Mouse (Mus musculus): ENCODE data around the gene Anxa2. TPM values are rescaled to one million over a fixed set of nuclear protein-coding genes. Genes with fewer than 3 reads are reported as not detected.

Anxa2 gene
- polyA plus RNA-seq, 2 experiments from 2014 or later = 95.7 to 127 TPM

- no peak for ATAC-seq
Measured at GRCm38 (mm10) chr9:69514206-69514605, 60.8 kb downstream of the Anxa2 start.

GRCm38 (mm10) chr9:69515416-69515815 is 62.0 kb downstream of the Anxa2 start:
- ATAC-seq = no peak

- ATAC-seq = no peak
Measured at GRCm38 (mm10) chr9:69517387-69518035, 64.1 kb downstream of the Anxa2 start.

Other genes starting within 250 kb of the Anxa2 start
- gene Ice2, start 55.7 kb upstream of the Anxa2 start, polyA plus RNA-seq (2017; shearing (Covaris generic)) = 10 to 100 TPM; 24.5 to 31.2 TPM

All from CD4-positive, CD25-positive, alpha-beta regulatory T cell, adult 4 months (primary cell).